Mouse (Mus musculus) liver, embryonic 14.5 days (tissue): ENCODE data around the gene Mgst3. TPM values are rescaled to one million over a fixed set of nuclear protein-coding genes. Genes with fewer than 3 reads are reported as not detected.

Source experiments
- ATAC-seq: fragments of 200-750 bp; cut with Nextera tagmentation; 2 replicates; pipeline ENCODE4 v1.8.0; 2017; ENCODE audit warnings: moderate number of reproducible peaks, mild to moderate bottlenecking, moderate library complexity; ENCODE audit not compliant: insufficient read depth
- DNase-seq, 3 experiments: peaks; one replicate each; pipeline ENCODE4 v3.0.0-alpha.2; 2012 to 2013; ENCODE audit warnings: low read depth in 3 of 3, low spot score in 3 of 3
- H3K27ac ChIP-seq: fragments of 300-500 bp; sonication (generic); 2 replicates; pipeline ENCODE4 v1.5.1; 2014; ENCODE audit warnings: moderate library complexity, mild to moderate bottlenecking, control low read depth, inconsistent platforms
- H3K27me3 ChIP-seq: fragments of 300-500 bp; sonication (generic); 2 replicates; pipeline ENCODE4 v1.6.1; 2014; ENCODE audit warnings: mild to moderate bottlenecking, low read length, moderate library complexity; ENCODE audit not compliant: control insufficient read depth, insufficient read depth
- H3K36me3 ChIP-seq: fragments of 300-500 bp; sonication (generic); replicated peaks from 2 replicates; pipeline ENCODE4 v1.6.1; 2014; ENCODE audit warnings: low read depth; ENCODE audit not compliant: control insufficient read depth, insufficient read depth
- H3K4me1 ChIP-seq, 2 experiments: fragments of 200-500 bp in 1 of 2; fragments of 300-500 bp in 1 of 2; sonication (generic) in 1 of 2; replicated peaks; 2 replicates each; pipeline ENCODE4 v1.6.1; 2012 to 2014; ENCODE audit warnings: antibody characterized with exemption in 1 of 2, inconsistent platforms in 1 of 2, low read length in 1 of 2; ENCODE audit not compliant: control insufficient read depth in 2 of 2, insufficient read depth in 2 of 2
- H3K4me2 ChIP-seq: fragments of 300-500 bp; sonication (generic); 2 replicates; pipeline ENCODE4 v1.6.1; 2014; ENCODE audit warnings: low read depth, mild to moderate bottlenecking, control low read depth, moderate library complexity
- H3K4me3 ChIP-seq, 2 experiments: fragments of 200-500 bp in 1 of 2; fragments of 300-500 bp in 1 of 2; sonication (generic) in 1 of 2; 2 replicates each; pipeline ENCODE4 v1.5.1; 2012 to 2014; ENCODE audit warnings: low read depth in 2 of 2, low read length in 2 of 2, mild to moderate bottlenecking in 2 of 2, control low read depth in 1 of 2, inconsistent platforms in 1 of 2, moderate library complexity in 1 of 2; ENCODE audit not compliant: insufficient read depth in 1 of 2
- H3K9ac ChIP-seq: fragments of 300-500 bp; sonication (generic); replicated peaks from 2 replicates; pipeline ENCODE4 v1.6.1; 2014; ENCODE audit warnings: mild to moderate bottlenecking, control low read depth, moderate library complexity
- H3K9me3 ChIP-seq: fragments of 300-500 bp; sonication (generic); 2 replicates; pipeline ENCODE4 v1.6.1; 2016; ENCODE audit warnings: low read length, mixed read lengths; ENCODE audit not compliant: control insufficient read depth
- CTCF ChIP-seq: IDR thresholded peaks from 2 replicates; pipeline ENCODE4 v1.5.1; 2016; ENCODE audit warnings: antibody characterized with exemption, low read depth, control low read depth
- EP300 ChIP-seq: IDR thresholded peaks from 2 replicates; pipeline ENCODE4 v1.6.1; 2016; ENCODE audit warnings: antibody characterized with exemption, low read depth
- WGBS: fragments of 180-500 bp; shearing (Covaris S2); extraction: QIAGEN DNeasy Blood & Tissue Kit; methylation state at CpG from one replicate; pipeline ENCODE4 v1.1.7; 2014; ENCODE audit not compliant: insufficient replicate concordance; 5-methylcytosine and 5-hydroxymethylcytosine counted together
- polyA plus RNA-seq, 2 experiments: library from polyadenylated mRNA; depleted of rRNA in 1 of 2; stranded (reverse) in 1 of 2; unstranded in 1 of 2; fragments of >200 nt; fragmentation: Nextera tagmentation in 1 of 2; extraction: Ambion mirVana in 1 of 2; gene quantifications; 2 replicates each; pipeline versions ENCODE4 v1.2.1 to v1.2.3; 2012 to 2014

Mgst3 gene
- polyA plus RNA-seq, 2 experiments = 330 to 596 TPM

- TF ChIP-seq CTCF (peak; percentile 28), EP300 (no peak)
- WGBS = 82% methylated on average over 10 of the region's 10 CpGs
- no peaks in the 10 kb centered on the region for H3K9me3 ChIP-seq
- no peak overlapping the region for H3K9ac ChIP-seq
- ATAC-seq (no peak), DNase-seq (no peak)
- H3K27ac ChIP-seq = no peak overlapping the region
- no peaks in the 10 kb centered on the region for H3K27me3 ChIP-seq
- peaks cover 2 to 13% of the 10 kb centered on the region in 2 experiments; a peak in 3 of 4 replicates for H3K4me1 ChIP-seq
- no peak overlapping the region for H3K4me3 ChIP-seq
- H3K4me2 ChIP-seq = no peak overlapping the region
- H3K36me3 ChIP-seq = no peaks in the 10 kb centered on the region
Observed at GRCm38 (mm10) chr1:167342831-167343230, 50.8 kb downstream of the Mgst3 start.

GRCm38 (mm10) chr1:167340910-167341528 lies 52.6 kb downstream of the Mgst3 start:
- ATAC-seq = peak; percentile 31
- Histone ChIP-seq H3K4me3 (no peak overlapping the region), H3K27me3 (no peaks in the 10 kb centered on the region), H3K9me3 (no peaks in the 10 kb centered on the region), H3K27ac (no peak overlapping the region), H3K4me2 (peak overlapping the region; percentile 95), H3K36me3 (no peaks in the 10 kb centered on the region), H3K4me1 (peaks cover 2 to 13% of the 10 kb centered on the region in 2 experiments; a peak in 3 of 4 replicates), H3K9ac (no peak overlapping the region)
- no peak for DNase-seq
- TF ChIP-seq EP300 (no peak), CTCF (peak; percentile 59)
- 66% methylated on average over 3 of the region's 3 CpGs for WGBS

- no peak for TF ChIP-seq CTCF
- TF ChIP-seq EP300 = no peak
- no peak for DNase-seq
- Histone ChIP-seq H3K36me3 (no peaks in the 10 kb centered on the region), H3K27ac (peak overlapping the region; percentile 25; the same call in 1 of the 2 replicates), H3K4me1 (peaks cover 2 to 13% of the 10 kb centered on the region in 2 experiments; a peak in 3 of 4 replicates), H3K4me2 (peak overlapping the region; percentile 95), H3K9ac (peak overlapping the region; percentile 72), H3K27me3 (no peaks in the 10 kb centered on the region), H3K4me3 (peak overlapping the region; percentile 64), H3K9me3 (no peaks in the 10 kb centered on the region)
- ATAC-seq = peak; percentile 81
- WGBS = 2% methylated on average over 45 of the region's 47 CpGs
Observed at GRCm38 (mm10) chr1:167340111-167340787, 53.4 kb downstream of the Mgst3 start.

- DNase-seq (no peak), ATAC-seq (no peak)
- no peak overlapping the region for H3K4me3 ChIP-seq
- no peaks in the 10 kb centered on the region for H3K27me3 ChIP-seq
- H3K27ac ChIP-seq = no peak overlapping the region
- WGBS = 65% methylated on average over 8 of the region's 9 CpGs
- H3K4me1 ChIP-seq = peaks cover 2 to 13% of the 10 kb centered on the region in 2 experiments; a peak in 3 of 4 replicates
- H3K4me2 ChIP-seq = peak overlapping the region; percentile 95; the same call in 1 of the 2 replicates
- no peaks in the 10 kb centered on the region for H3K36me3 ChIP-seq
- no peaks in the 10 kb centered on the region for H3K9me3 ChIP-seq
- no peak overlapping the region for H3K9ac ChIP-seq
- TF ChIP-seq EP300 (no peak), CTCF (no peak)
Observed at GRCm38 (mm10) chr1:167339177-167339781, 54.4 kb downstream of the Mgst3 start.

- DNase-seq (peak; percentile 64 to 77 (median 71)), ATAC-seq (no peak)
- Histone ChIP-seq H3K36me3 (peaks cover 2% of the 10 kb centered on the region; the same call in 1 of the 2 replicates), H3K4me3 (no peak overlapping the region), H3K4me1 (peaks cover 2 to 13% of the 10 kb centered on the region in 2 experiments; a peak in 3 of 4 replicates), H3K27ac (no peak overlapping the region), H3K9me3 (no peaks in the 10 kb centered on the region), H3K9ac (no peak overlapping the region), H3K4me2 (0 out of 2 replicates have a peak overlapping the region, but pooled peaks have one; percentile 11), H3K27me3 (no peaks in the 10 kb centered on the region)
- WGBS = 15% methylated on average over 12 of the region's 12 CpGs
- TF ChIP-seq EP300 (no peak), CTCF (peak; percentile 88)
Observed at GRCm38 (mm10) chr1:167337463-167338095, 56.1 kb downstream of the Mgst3 start.
